Mouse (Mus musculus) limb, embryonic 11.5 days (tissue): ENCODE measurements around the gene Mogs. TPM values are rescaled to one million over a fixed set of nuclear protein-coding genes. Genes with fewer than 3 reads are reported as not detected.

Experiments used
- ATAC-seq: fragments of 200-750 bp; cut with Nextera tagmentation; 2 replicates; pipeline ENCODE4 v1.8.0; 2017; ENCODE audit warnings: low read depth; ENCODE audit not compliant: insufficient number of reproducible peaks, low FRiP score, low TSS enrichment
- DNase-seq: peaks from one replicate; pipeline ENCODE4 v3.0.0-alpha.2; 2015; ENCODE audit warnings: low spot score
- H3K27ac ChIP-seq: fragments of 300-500 bp; sonication (generic); replicated peaks from 2 replicates; pipeline ENCODE4 v1.5.1; 2014; ENCODE audit warnings: low read depth, mild to moderate bottlenecking, low read length
- H3K27me3 ChIP-seq: fragments of 300-500 bp; sonication (generic); 2 replicates; pipeline ENCODE4 v1.6.1; 2014; ENCODE audit warnings: mild to moderate bottlenecking, low read length, mixed read lengths; ENCODE audit not compliant: control insufficient read depth, insufficient read depth
- H3K36me3 ChIP-seq: fragments of 300-500 bp; sonication (generic); 2 replicates; pipeline ENCODE4 v1.6.1; 2014; ENCODE audit warnings: mild to moderate bottlenecking, low read length, moderate library complexity, mixed read lengths; ENCODE audit not compliant: control insufficient read depth, insufficient read depth
- H3K4me1 ChIP-seq: fragments of 300-500 bp; sonication (generic); 2 replicates; pipeline ENCODE4 v1.6.1; 2014; ENCODE audit warnings: low read length, mixed read lengths; ENCODE audit not compliant: control insufficient read depth, insufficient read depth
- H3K4me2 ChIP-seq: fragments of 300-500 bp; sonication (generic); 2 replicates; pipeline ENCODE4 v1.6.1; 2014; ENCODE audit warnings: low read depth, mild to moderate bottlenecking, moderate library complexity; ENCODE audit not compliant: severe bottlenecking
- H3K4me3 ChIP-seq: fragments of 300-500 bp; sonication (generic); 2 replicates; pipeline ENCODE4 v1.5.1; 2014; ENCODE audit warnings: low read depth, low read length
- H3K9ac ChIP-seq: fragments of 300-500 bp; sonication (generic); 2 replicates; pipeline ENCODE4 v1.6.1; 2014; ENCODE audit warnings: mild to moderate bottlenecking, low read length
- H3K9me3 ChIP-seq: fragments of 300-500 bp; sonication (generic); 2 replicates; pipeline ENCODE4 v1.6.1; 2016; ENCODE audit warnings: low read length; ENCODE audit not compliant: control insufficient read depth
- WGBS: fragments of 180-500 bp; shearing (Covaris S2); extraction: QIAGEN DNeasy Blood & Tissue Kit; methylation state at CpG from one replicate; pipeline ENCODE4 v1.1.7; 2014; 5-methylcytosine and 5-hydroxymethylcytosine counted together
- polyA plus RNA-seq: library from polyadenylated mRNA; unstranded; fragments of >200 nt; fragmentation: Nextera tagmentation; extraction: Ambion mirVana; gene quantifications from 2 replicates; pipeline ENCODE4 v1.2.1, GENCODE M21; 2014

Mogs gene
- polyA plus RNA-seq, 1 experiment from 2014 or later: 34.7 TPM

- peaks cover 81% of the 10 kb centered on the region for H3K27me3 ChIP-seq
- 1% methylated on average over 24 of the region's 24 CpGs for WGBS
- 0 out of 2 replicates have a peak overlapping the region, but pooled peaks have one; percentile 15 for H3K4me2 ChIP-seq
- 0 out of 2 replicates have a peak, but pooled peaks have one; percentile 55 for ATAC-seq
- no peak overlapping the region for H3K27ac ChIP-seq
- no peaks in the 10 kb centered on the region for H3K36me3 ChIP-seq
- H3K4me3 ChIP-seq: peak overlapping the region; percentile 14; the same call in 1 of the 2 replicates
- peak; percentile 48 for DNase-seq
- no peaks in the 10 kb centered on the region for H3K9me3 ChIP-seq
- H3K4me1 ChIP-seq: peaks cover 19% of the 10 kb centered on the region
- 0 out of 2 replicates have a peak overlapping the region, but pooled peaks have one; percentile 2 for H3K9ac ChIP-seq
These were observed 44.1 kb upstream of the Mogs start for GRCm38 (mm10) chr6:83071220-83071619.

GRCm38 (mm10) chr6:83074979-83075378 lies 40.3 kb upstream of the Mogs start:
- H3K36me3 ChIP-seq: no peaks in the 10 kb centered on the region
- H3K9ac ChIP-seq: no peak overlapping the region
- H3K9me3 ChIP-seq: no peaks in the 10 kb centered on the region
- H3K4me2 ChIP-seq: no peak overlapping the region
- H3K27me3 ChIP-seq: peaks cover 45% of the 10 kb centered on the region
- no peak overlapping the region for H3K27ac ChIP-seq
- no peak overlapping the region for H3K4me3 ChIP-seq
- DNase-seq (no peak), ATAC-seq (no peak)
- WGBS: 23% methylated on average over 2 of the region's 2 CpGs
- peaks cover 16% of the 10 kb centered on the region for H3K4me1 ChIP-seq

GRCm38 (mm10) chr6:83077630-83078323 lies 37.5 kb upstream of the Mogs start, which contains the start of gene Pcgf1:
TSS of gene Pcgf1 (plus strand) at chr6:83077869.
- under 1% methylated on average over 54 of the region's 54 CpGs for WGBS
- Histone ChIP-seq H3K4me2 (peak within 1 kb of the TSS; percentile 99), H3K27me3 (peaks cover 19% of the 10 kb centered on the region), H3K9ac (peak within 1 kb of the TSS; percentile 79), H3K36me3 (0 out of 2 replicates have a peak, but pooled peaks cover 4% of the 10 kb centered on the region), H3K27ac (peak within 1 kb of the TSS; percentile 80), H3K4me3 (peak within 1 kb of the TSS; percentile 72), H3K9me3 (no peaks in the 10 kb centered on the region), H3K4me1 (peaks cover 4% of the 10 kb centered on the region; the same call in 1 of the 2 replicates)
- ATAC-seq: peak; percentile 88
- no peak for DNase-seq

- Histone ChIP-seq H3K4me3 (peak overlapping the region; percentile 72), H3K4me1 (peaks cover 7% of the 10 kb centered on the region; the same call in 1 of the 2 replicates), H3K36me3 (0 out of 2 replicates have a peak, but pooled peaks cover 4% of the 10 kb centered on the region), H3K27ac (no peak overlapping the region; the same call in 1 of the 2 replicates), H3K9me3 (no peaks in the 10 kb centered on the region), H3K4me2 (peak overlapping the region; percentile 99), H3K27me3 (peaks cover 14% of the 10 kb centered on the region), H3K9ac (peak overlapping the region; percentile 79)
- peak; percentile 81 for ATAC-seq
- peak; percentile 100 for DNase-seq
- WGBS: under 1% methylated on average over 46 of the region's 46 CpGs
These were observed 36.9 kb upstream of the Mogs start for GRCm38 (mm10) chr6:83078324-83078858.

- H3K27ac ChIP-seq: no peak overlapping the region
- 0 out of 2 replicates have a peak, but pooled peaks cover 4% of the 10 kb centered on the region for H3K36me3 ChIP-seq
- H3K9me3 ChIP-seq: no peaks in the 10 kb centered on the region
- H3K4me1 ChIP-seq: peaks cover 18% of the 10 kb centered on the region
- no peak overlapping the region for H3K4me3 ChIP-seq
- WGBS: 91% methylated on average over 5 of the region's 5 CpGs
- H3K9ac ChIP-seq: no peak overlapping the region
- no peak for ATAC-seq
- peaks cover 10% of the 10 kb centered on the region; the same call in 1 of the 2 replicates for H3K27me3 ChIP-seq
- no peak overlapping the region for H3K4me2 ChIP-seq
- no peak for DNase-seq
These were observed 35.1 kb upstream of the Mogs start for GRCm38 (mm10) chr6:83080210-83080609.

- H3K9me3 ChIP-seq: no peaks in the 10 kb centered on the region
- H3K4me1 ChIP-seq: peaks cover 36% of the 10 kb centered on the region
- no peak for DNase-seq
- H3K36me3 ChIP-seq: 0 out of 2 replicates have a peak, but pooled peaks cover 4% of the 10 kb centered on the region
- no peak for ATAC-seq
- peaks cover 40% of the 10 kb centered on the region for H3K27me3 ChIP-seq
- no peak overlapping the region for H3K27ac ChIP-seq
- WGBS: 18% methylated on average over 5 of the region's 5 CpGs
- H3K9ac ChIP-seq: no peak overlapping the region; the same call in 1 of the 2 replicates
- H3K4me3 ChIP-seq: no peak overlapping the region
- H3K4me2 ChIP-seq: no peak overlapping the region
These were observed 31.8 kb upstream of the Mogs start for GRCm38 (mm10) chr6:83083497-83083896.

- 6% methylated on average over 6 of the region's 6 CpGs for WGBS
- Histone ChIP-seq H3K9me3 (no peaks in the 10 kb centered on the region), H3K4me2 (peak overlapping the region; percentile 15; the same call in 1 of the 2 replicates), H3K27me3 (peaks cover 45% of the 10 kb centered on the region), H3K27ac (no peak overlapping the region), H3K9ac (no peak overlapping the region), H3K4me1 (peaks cover 31% of the 10 kb centered on the region), H3K4me3 (no peak overlapping the region), H3K36me3 (0 out of 2 replicates have a peak, but pooled peaks cover 4% of the 10 kb centered on the region)
- ATAC-seq: no peak
- no peak for DNase-seq
These were observed 30.8 kb upstream of the Mogs start for GRCm38 (mm10) chr6:83084477-83084876.
